Mouse (Mus musculus) kidney, adult 9 months (tissue): ENCODE results near the gene Crhr2.

Experiments
- DNase-seq: peaks from one replicate; pipeline ENCODE4 v3.0.0; 2022

The Crhr2 gene

GRCm38 (mm10) chr6:55043206-55043605, 89.6 kb downstream of the Crhr2 start:
- no peak for DNase-seq
